In the genomic region with DNA sequence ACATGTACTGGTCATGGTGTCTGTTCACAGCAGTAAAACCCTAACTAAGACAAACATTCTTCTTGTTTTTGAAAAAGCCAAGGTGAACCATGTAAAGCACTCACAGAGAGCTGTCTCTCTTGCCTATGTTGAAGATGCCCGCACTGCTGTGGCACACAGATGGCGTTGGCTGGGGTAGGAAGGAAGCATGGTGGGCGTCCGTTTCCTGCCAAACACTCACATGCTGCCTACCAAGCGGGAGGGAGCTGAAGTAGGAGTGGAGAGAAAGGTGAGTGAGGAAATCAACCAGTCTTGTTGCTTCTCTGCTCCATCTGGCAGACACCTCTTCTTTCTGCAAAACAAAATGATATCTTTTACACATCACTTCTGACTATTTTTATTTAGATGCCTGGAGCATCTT, we compare ENCODE assay signal across 8 mouse cellular contexts.
DNase-seq lines count a peak whose midpoint lies in the region; ATAC-seq lines count a peak whose summit lies in the region.
"Had no signal": no experiment of that assay in that cellular context is flagged by ENCODE, and none has a peak within 500 bp of the region (broad histone marks: within the 10 kb centered on the region; RNA-seq: fewer than 3 reads in every experiment).

No protein-coding gene starts in this region.

- peak; percentile 72 for ATAC-seq in granulocyte monocyte progenitor cell, adult 5-6 weeks (replicated peaks; ENCODE audit: poor library complexity, severe bottlenecking)
- ATAC-seq in megakaryocyte progenitor cell, adult 5-6 weeks (replicated peaks; ENCODE audit: poor library complexity): peak; percentile 71
- ATAC-seq: Patski had no signal

- DNase-seq in B cell, adult 2 months: peak; percentile 19 to 30
- peak; percentile 28 for DNase-seq in T-cell, adult 2 months (ENCODE audit: low spot score)
- no peak for DNase-seq in kidney, adult 9 months
- DNase-seq in urinary bladder, postnatal 25 days (ENCODE audit: low spot score): no peak
- DNase-seq in gastrocnemius, postnatal 14 days: no peak

- intact Hi-C loops in gastrocnemius, postnatal 14 days (cut with DNase I; ENCODE audit: low total_unique reads): no loop called here

Comparison
In these comparisons a context has a peak if more than half of its experiments do, and no peak if none do; other contexts are left out.
1. DNase-seq: peak in B cell, adult 2 months (2 of 2) and T-cell, adult 2 months (single experiment); none in kidney, adult 9 months (single experiment), urinary bladder, postnatal 25 days (single experiment) and gastrocnemius, postnatal 14 days (single experiment).